Mouse (Mus musculus): ENCODE data around the gene Ptpn13.

The Ptpn13 gene

GRCm38 (mm10) chr5:103517641-103518040, 92.6 kb downstream of the Ptpn13 start:
- DNase-seq (ENCODE audit: low spot score in 2 of 2), result no peak

DNA sequence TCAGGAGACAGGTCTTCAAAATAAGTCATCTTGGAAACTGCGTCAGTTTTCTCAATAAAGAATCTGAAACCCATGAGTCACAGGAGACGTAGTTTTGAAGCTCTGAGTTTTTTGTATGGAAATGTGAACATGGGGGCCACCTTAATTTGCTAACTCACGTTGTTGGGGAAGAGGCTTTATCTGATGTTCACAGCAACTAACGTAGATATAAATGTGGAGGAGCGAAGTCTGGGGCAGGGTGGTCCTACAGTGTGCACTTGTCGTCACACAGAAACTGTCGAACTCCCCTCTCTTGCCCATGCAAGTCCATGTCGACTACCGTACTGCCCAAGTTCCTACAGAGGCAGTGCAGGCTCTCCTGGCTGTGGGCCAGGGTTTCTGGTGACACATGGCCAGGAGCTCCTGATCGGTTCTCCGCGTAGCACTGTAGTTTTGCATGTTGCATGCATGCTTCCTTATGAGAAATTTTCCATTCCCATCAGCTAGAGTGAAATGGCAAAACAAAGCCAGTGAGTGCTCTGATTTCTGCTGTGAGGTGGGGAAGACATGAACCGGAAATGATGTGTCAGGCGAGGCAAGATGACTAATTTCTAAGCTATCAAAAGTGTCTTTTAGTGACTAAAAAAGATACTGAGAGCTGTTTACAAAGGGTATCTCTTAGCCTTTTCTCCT, 93.9 kb downstream of the Ptpn13 start:
- no peak for DNase-seq (ENCODE audit: low spot score in 2 of 2)

- no peak for DNase-seq (ENCODE audit: low spot score in 2 of 2)
Measured at GRCm38 (mm10) chr5:103522371-103522770, 97.4 kb downstream of the Ptpn13 start.

- DNase-seq (ENCODE audit: low spot score in 2 of 2), result no peak
Measured at GRCm38 (mm10) chr5:103526668-103527436, 101.9 kb downstream of the Ptpn13 start.

- DNase-seq (ENCODE audit: low spot score in 2 of 2), result no peak
Measured at GRCm38 (mm10) chr5:103527437-103527718, 102.4 kb downstream of the Ptpn13 start.

DNA sequence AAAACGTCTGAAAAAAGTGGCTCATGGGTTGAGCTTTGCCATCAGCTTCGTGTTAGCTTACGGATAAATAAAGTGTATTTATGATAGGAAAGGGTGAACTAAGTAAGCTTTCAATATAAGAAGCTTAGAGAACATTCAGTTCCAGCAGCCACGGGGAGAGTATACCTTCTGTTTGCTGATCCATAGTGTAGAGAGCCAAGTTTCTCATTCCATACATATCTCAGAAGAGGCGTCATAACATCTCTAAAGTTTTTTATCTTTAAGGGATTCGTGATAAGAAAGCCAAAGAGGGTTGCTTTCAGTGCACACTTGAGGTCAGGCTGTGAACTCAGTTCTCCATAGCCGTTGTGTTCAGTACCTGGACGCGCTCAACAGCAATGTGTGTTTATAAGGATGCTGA, 105.2 kb downstream of the Ptpn13 start:
- no peak for DNase-seq (ENCODE audit: low spot score in 2 of 2)

- no peak for DNase-seq (ENCODE audit: low spot score in 2 of 2)
Measured at GRCm38 (mm10) chr5:103532841-103533390, 107.9 kb downstream of the Ptpn13 start.

DNA sequence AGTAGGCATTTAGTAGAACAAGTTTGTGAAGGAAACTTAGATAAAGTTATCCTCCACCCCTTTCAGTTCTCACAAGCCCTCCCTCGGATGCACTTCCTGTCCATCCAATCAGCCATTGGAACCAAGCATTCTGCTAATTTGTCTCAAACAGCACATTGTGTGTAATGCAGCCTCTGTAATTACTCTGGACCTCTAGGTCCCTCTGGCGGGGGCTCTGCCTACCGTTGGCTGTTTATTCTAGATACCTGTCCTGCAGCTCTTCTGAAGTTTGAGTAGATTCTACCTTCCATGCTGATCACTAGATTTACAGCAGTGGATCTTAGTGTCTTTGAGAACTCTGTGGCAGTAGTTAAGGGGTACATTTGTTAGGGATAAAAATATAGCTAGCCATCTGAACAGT, 109.5 kb downstream of the Ptpn13 start:
- no peak for DNase-seq (ENCODE audit: low spot score in 2 of 2)

GRCm38 (mm10) chr5:103537429-103537828, 112.4 kb downstream of the Ptpn13 start:
- no peak for DNase-seq (ENCODE audit: low spot score in 2 of 2)

DNA sequence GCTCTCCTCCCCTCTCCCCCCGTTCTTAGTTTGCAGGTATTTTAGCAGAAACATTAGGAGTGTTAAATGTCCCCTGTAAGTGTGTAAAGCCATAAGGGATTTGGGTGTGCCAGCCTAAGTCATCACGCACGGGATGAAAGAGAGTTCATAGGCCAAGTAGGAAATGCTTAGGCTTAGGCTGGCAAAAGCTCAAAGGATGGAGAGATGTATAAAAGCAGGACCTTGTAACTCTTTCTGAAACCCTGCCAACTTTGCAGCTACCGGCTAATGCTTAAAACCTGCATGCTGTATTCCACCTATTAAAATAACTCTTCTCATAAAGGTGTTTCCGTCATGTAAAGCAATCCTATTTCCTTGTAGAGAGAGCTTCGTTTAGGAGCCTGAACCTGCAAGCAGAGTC, 115.6 kb downstream of the Ptpn13 start:
- DNase-seq (ENCODE audit: low spot score in 2 of 2), result no peak

GRCm38 (mm10) chr5:103541136-103541535, 116.1 kb downstream of the Ptpn13 start:
- no peak for DNase-seq (ENCODE audit: low spot score in 2 of 2)

- DNase-seq (ENCODE audit: low spot score in 2 of 2), result no peak
Measured at GRCm38 (mm10) chr5:103541542-103541941, 116.5 kb downstream of the Ptpn13 start.

DNA sequence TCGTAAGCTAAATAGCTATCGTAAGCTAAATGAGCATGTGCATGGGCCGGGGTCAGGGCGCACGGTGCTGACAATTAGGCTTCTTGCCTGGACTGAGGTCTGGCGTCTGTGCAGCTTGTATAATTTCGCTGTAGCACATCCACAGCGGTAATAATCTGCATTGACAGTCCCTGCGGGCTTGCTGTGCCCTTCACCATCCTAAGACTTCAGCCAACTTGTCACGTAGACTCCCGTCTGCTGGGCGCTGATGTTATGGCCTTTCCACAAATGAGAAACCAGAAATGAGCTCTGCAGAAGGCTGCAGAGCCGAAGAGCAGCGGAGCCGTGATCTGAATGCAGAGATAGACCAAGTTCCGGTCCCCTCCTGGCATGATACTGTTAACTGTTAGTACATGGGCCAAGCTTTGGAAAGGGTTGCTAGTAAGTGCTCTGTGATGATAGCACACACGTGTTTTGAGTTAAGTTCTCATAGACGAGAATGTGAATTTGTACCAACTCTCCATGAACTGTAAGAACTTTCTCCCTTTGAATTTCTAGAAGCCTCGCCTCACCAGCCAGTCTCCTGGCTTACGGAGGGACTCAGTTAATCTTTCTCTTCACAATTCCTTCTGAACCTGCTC, 120.5 kb downstream of the Ptpn13 start:
- no peak for DNase-seq (ENCODE audit: low spot score in 2 of 2)

DNA sequence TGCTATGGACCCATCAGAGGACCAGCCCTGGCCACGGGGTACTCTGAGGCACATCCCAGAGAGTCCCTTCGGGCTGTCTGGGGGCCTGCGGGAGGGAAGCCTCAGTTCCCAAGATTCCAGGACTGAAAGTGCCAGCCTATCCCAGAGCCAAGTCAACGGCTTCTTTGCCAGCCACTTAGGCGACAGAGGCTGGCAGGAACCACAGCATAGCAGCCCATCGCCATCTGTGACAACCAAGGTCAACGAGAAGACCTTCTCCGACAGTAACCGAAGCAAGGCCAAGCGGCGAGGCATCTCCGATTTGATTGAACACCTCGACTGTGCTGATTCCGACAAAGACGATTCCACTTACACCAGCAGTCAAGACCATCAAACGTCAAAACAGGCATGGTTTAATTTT, 129.8 kb downstream of the Ptpn13 start:
- DNase-seq (ENCODE audit: low spot score in 2 of 2), result no peak

DNA sequence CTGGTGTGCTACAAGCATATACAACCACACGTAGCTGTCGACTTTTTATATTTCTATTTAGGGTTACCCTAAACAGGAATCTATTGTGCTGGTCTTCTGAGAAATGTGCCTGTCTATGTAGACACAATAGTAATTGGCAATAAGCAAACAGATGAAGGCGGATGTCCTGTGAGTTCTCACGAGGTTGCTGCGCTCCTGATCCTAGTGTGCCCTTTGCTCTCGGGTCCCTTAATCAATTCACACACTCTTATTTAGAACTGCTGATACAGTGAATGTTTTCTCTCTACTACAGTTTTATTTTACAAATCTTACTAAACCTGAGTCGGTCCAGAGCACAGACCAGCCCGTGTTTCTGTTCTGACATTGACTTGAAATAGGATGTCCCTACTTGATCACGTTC, 135.6 kb downstream of the Ptpn13 start:
- no peak for DNase-seq (ENCODE audit: low spot score in 2 of 2)

DNA sequence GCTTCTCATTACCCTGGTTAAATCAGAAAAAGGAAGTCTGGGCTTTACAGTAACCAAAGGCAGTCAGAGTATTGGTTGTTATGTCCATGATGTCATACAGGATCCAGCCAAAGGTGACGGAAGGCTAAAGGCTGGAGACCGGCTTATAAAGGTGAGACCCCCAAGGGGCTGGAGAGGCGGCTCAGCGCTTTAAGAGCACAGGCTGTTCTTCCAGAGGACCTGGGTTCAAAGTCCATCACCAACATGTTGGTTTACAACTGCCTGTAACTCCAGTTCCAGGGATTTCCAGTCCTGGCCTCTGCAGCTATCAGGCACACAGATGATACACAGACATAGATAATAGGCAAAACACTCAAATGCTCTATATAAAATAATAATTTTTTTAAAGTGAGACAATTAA, 143.0 kb downstream of the Ptpn13 start:
- DNase-seq (ENCODE audit: low spot score in 2 of 2), result no peak

GRCm38 (mm10) chr5:103569446-103569845, 144.5 kb downstream of the Ptpn13 start:
- no peak for DNase-seq (ENCODE audit: low spot score in 2 of 2)

DNA sequence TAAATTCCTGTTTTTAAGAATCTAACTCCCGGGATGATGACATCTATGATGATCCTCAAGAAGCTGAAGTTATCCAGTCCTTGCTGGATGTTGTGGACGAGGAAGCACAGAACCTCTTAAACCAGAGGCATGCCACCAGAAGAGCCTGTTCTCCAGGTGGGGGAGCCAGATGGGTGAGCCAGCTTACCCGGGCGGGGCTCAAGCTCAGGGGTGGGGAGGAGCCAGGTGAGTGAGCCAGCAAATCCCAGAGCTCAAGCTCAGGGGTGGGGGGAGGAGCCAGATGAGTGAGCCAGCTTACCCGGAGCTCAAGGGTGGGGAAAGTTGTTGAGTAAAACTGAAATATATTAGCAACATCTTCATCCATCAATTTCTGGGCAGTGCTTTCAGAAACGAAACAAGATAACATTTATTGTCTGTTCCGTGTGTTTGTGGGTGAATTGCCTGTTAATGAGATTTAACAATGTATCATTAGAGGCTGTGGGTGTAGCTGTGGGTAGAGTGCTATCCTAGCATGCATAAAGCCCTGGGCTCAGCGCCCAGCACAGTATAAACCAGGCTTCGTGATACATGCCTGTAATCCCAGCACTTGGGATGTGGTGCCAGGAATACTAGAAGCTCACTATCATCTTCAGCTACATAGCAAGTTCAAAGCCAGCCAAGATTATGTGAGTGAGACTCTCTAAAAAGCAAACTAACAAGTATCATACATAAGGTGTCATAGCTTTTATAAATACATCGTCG, 154.9 kb downstream of the Ptpn13 start:
- DNase-seq (ENCODE audit: low spot score in 2 of 2), result no peak

GRCm38 (mm10) chr5:103587219-103587618, 162.2 kb downstream of the Ptpn13 start:
- DNase-seq (ENCODE audit: low spot score in 2 of 2), result no peak

GRCm38 (mm10) chr5:103591846-103592245, 166.9 kb downstream of the Ptpn13 start:
- no peak for DNase-seq (ENCODE audit: low spot score in 2 of 2)

- no peak for DNase-seq (ENCODE audit: low spot score in 2 of 2)
Measured at GRCm38 (mm10) chr5:103592706-103593105, 167.7 kb downstream of the Ptpn13 start.

- no peak for DNase-seq (ENCODE audit: low spot score in 2 of 2)
Measured at GRCm38 (mm10) chr5:103593575-103593974, 168.6 kb downstream of the Ptpn13 start.

All from spleen, postnatal 10 days (tissue).